Mouse (Mus musculus) heart, postnatal 0 days (tissue): ENCODE measurements around the gene Il17rd. TPM values are rescaled to one million over a fixed set of nuclear protein-coding genes. Genes with fewer than 3 reads are reported as not detected.
A peak's percentile ranks its signal among the peaks of the same experiment; 100 is the strongest.

Experiments used
- ATAC-seq: fragments of 200-750 bp; cut with Nextera tagmentation; 2 replicates; pipeline ENCODE4 v1.8.0; 2017; ENCODE audit warnings: low read depth, moderate number of reproducible peaks, moderate library complexity; ENCODE audit not compliant: insufficient read depth
- DNase-seq: peaks from one replicate; pipeline ENCODE4 v3.0.0-alpha.2; 2016; ENCODE audit warnings: low spot score
- H3K27ac ChIP-seq: fragments of 300-500 bp; sonication (generic); 2 replicates; pipeline ENCODE4 v1.5.1; 2014; ENCODE audit warnings: low read depth, mild to moderate bottlenecking
- H3K27me3 ChIP-seq: fragments of 300-500 bp; sonication (generic); 2 replicates; pipeline ENCODE4 v1.6.1; 2014; ENCODE audit warnings: low read length, mixed read lengths; ENCODE audit not compliant: control insufficient read depth, insufficient read depth
- H3K36me3 ChIP-seq: fragments of 300-500 bp; sonication (generic); replicated peaks from 2 replicates; pipeline ENCODE4 v1.6.1; 2014; ENCODE audit warnings: low read length, mixed read lengths; ENCODE audit not compliant: control insufficient read depth, insufficient read depth
- H3K4me1 ChIP-seq: fragments of 300-500 bp; sonication (generic); 2 replicates; pipeline ENCODE4 v1.6.1; 2014; ENCODE audit warnings: antibody characterized with exemption; ENCODE audit not compliant: control insufficient read depth, insufficient read depth
- H3K4me2 ChIP-seq: fragments of 300-500 bp; sonication (generic); 2 replicates; pipeline ENCODE4 v1.6.1; 2014; ENCODE audit warnings: low read depth, mild to moderate bottlenecking, low read length, moderate library complexity
- H3K4me3 ChIP-seq: fragments of 300-500 bp; sonication (generic); 2 replicates; pipeline ENCODE4 v1.5.1; 2014; ENCODE audit warnings: low read depth, low read length
- H3K9ac ChIP-seq: fragments of 300-500 bp; sonication (generic); replicated peaks from 2 replicates; pipeline ENCODE4 v1.6.1; 2014; ENCODE audit warnings: low read depth, low read length, mixed read lengths
- H3K9me3 ChIP-seq: fragments of 300-500 bp; sonication (generic); replicated peaks from 2 replicates; pipeline ENCODE4 v1.6.1; 2016; ENCODE audit warnings: low read length; ENCODE audit not compliant: control insufficient read depth
- CTCF ChIP-seq: IDR thresholded peaks from 2 replicates; pipeline ENCODE4 v1.5.1; 2016; ENCODE audit warnings: antibody characterized with exemption, control low read depth, low read depth
- EP300 ChIP-seq: IDR thresholded peaks from 2 replicates; pipeline ENCODE4 v1.6.1; 2016; ENCODE audit warnings: antibody characterized with exemption, low read depth
- WGBS: fragments of 180-500 bp; shearing (Covaris S2); extraction: QIAGEN DNeasy Blood & Tissue Kit; methylation state at CpG from one replicate; pipeline ENCODE4 v1.1.7; 2014; 5-methylcytosine and 5-hydroxymethylcytosine counted together
- polyA plus RNA-seq: library from polyadenylated mRNA; unstranded; fragments of >200 nt; fragmentation: Nextera tagmentation; extraction: Ambion mirVana; gene quantifications from 2 replicates; pipeline ENCODE4 v1.2.1, GENCODE M21; 2015
- total RNA-seq: library from RNA; depleted of rRNA; stranded (reverse); fragments of >200 nt; gene quantifications from 2 replicates; pipeline ENCODE4 v1.2.3, GENCODE M21; 2014; ENCODE audit warnings: low replicate concordance

The Il17rd gene
- total and polyA plus RNA-seq, 2 experiments from 2014 or later, result 0.63 to 4.2 TPM

DNA sequence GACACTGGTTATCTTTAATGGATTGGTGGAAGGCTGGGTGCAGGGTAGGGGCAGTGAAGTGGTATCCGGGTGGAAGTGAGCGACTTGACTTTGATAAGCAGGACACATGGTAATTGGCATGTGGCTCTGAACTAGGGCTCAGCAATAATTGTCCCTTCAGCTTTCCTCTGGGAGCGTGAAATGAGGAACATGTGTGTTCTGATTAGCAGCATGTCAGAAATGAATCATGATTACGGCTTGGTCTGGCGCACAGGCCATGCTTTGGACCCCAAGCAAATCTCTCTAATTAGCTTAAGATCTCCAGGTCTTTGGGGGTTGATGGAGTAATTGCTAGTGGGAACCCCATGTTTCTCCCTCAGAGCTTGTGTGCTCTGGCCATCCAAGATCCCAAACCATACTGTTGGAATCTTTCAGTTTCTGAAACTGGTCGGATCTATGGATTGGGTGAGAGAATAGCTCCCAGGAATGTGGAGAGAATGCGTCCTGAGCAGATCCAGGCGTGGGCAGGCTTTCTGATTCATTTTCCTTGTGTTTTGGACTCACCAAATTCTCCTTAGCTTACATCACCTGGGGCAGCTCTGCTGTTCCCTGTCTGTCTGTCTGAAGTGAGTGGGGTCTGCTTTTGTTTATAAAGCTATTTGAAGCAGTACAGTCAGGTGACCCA, 30.8 kb downstream of the Il17rd start:
- 45% methylated on average over 8 of the region's 8 CpGs for WGBS
- TF ChIP-seq CTCF (no peak), EP300 (no peak)
- Histone ChIP-seq H3K36me3 (no peaks in the 10 kb centered on the region), H3K4me3 (no peak overlapping the region), H3K27me3 (no peaks in the 10 kb centered on the region), H3K9me3 (no peaks in the 10 kb centered on the region), H3K9ac (no peak overlapping the region), H3K27ac (0 out of 2 replicates have a peak overlapping the region, but pooled peaks have one; percentile 16), H3K4me1 (peaks cover 36% of the 10 kb centered on the region), H3K4me2 (no peak overlapping the region)
- no peak for DNase-seq
- no peak for ATAC-seq

DNA sequence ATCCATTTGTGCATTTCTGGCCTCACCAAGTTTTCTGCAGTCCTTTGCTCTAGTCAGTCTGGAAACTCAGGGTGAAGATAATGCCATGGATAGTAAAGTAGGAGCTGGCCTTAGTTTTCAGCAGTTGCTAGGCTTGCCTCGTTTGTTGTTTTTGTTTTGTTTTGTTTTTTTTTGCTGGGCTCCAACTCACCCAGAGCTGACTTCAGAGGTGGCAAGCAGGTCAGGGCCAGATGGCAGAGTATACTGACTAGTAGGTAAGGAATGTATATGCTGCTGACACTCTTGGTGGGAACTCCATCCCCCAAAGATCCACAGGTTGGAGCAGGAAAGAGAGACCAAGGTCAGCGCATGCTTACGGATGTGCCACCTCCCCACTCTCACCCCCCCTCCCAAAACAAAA, 31.4 kb downstream of the Il17rd start:
- peaks cover 40% of the 10 kb centered on the region for H3K4me1 ChIP-seq
- ATAC-seq (no peak), DNase-seq (no peak)
- H3K27ac ChIP-seq, result 0 out of 2 replicates have a peak overlapping the region, but pooled peaks have one; percentile 16
- H3K4me3 ChIP-seq, result no peak overlapping the region
- H3K9ac ChIP-seq, result no peak overlapping the region
- H3K4me2 ChIP-seq, result no peak overlapping the region
- no peaks in the 10 kb centered on the region for H3K9me3 ChIP-seq
- H3K27me3 ChIP-seq, result no peaks in the 10 kb centered on the region
- TF ChIP-seq CTCF, result no peak
- no peak for TF ChIP-seq EP300
- no peaks in the 10 kb centered on the region for H3K36me3 ChIP-seq
- WGBS, result 39% methylated on average over 3 of the region's 3 CpGs

DNA sequence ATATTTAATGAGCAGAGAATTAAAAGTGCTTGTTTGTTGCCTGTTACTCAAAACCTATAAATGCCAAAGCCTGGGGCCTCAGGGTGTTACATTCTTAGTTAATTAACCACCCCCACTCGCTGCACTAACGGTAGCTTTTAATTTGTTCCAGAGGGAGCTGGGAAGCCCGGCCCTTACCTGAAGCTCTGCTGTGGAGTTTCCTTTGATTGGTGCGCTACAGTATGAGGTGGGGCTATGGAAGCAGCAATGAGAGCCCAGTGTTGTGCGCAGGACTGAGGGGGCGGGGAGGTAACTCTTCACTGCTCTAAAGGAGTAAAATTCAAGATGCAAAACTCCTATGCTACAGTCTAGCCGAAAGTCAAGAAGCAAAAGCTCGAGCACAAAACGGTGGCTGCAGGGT, 32.0 kb downstream of the Il17rd start:
- Histone ChIP-seq H3K9me3 (no peaks in the 10 kb centered on the region), H3K9ac (no peak overlapping the region), H3K4me1 (peaks cover 43% of the 10 kb centered on the region), H3K27me3 (no peaks in the 10 kb centered on the region), H3K36me3 (no peaks in the 10 kb centered on the region), H3K4me2 (no peak overlapping the region), H3K4me3 (no peak overlapping the region), H3K27ac (no peak overlapping the region)
- no peak for TF ChIP-seq CTCF
- 47% methylated on average over 9 of the region's 9 CpGs for WGBS
- DNase-seq (no peak), ATAC-seq (no peak)

DNA sequence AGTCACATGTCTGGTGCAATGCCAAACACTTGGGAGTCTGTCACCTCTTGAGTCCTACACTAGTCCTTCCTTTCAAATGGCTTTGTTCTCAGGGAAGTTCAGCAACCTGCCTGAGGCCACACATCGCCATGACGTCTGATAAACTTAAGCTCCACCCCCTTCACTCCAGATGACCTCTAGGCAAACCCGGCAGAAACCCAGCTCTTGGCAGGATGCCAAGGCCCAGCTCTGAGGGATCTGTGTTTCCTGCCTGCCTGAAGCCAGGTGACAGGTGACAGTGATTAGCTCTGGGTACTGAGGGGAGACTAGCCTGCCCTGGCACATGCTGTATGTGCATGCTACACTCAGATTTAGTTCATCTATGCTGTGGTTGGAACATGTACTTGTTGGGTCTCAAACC, 33.2 kb downstream of the Il17rd start:
- WGBS, result 13% methylated on average over 3 of the region's 3 CpGs
- Histone ChIP-seq H3K4me1 (peaks cover 46% of the 10 kb centered on the region), H3K36me3 (no peaks in the 10 kb centered on the region), H3K9ac (no peak overlapping the region), H3K27ac (no peak overlapping the region), H3K27me3 (no peaks in the 10 kb centered on the region), H3K9me3 (no peaks in the 10 kb centered on the region), H3K4me3 (no peak overlapping the region), H3K4me2 (no peak overlapping the region)
- peak; percentile 24; the same call in 1 of the 2 replicates for ATAC-seq
- TF ChIP-seq EP300, result no peak
- TF ChIP-seq CTCF, result no peak
- DNase-seq, result no peak

DNA sequence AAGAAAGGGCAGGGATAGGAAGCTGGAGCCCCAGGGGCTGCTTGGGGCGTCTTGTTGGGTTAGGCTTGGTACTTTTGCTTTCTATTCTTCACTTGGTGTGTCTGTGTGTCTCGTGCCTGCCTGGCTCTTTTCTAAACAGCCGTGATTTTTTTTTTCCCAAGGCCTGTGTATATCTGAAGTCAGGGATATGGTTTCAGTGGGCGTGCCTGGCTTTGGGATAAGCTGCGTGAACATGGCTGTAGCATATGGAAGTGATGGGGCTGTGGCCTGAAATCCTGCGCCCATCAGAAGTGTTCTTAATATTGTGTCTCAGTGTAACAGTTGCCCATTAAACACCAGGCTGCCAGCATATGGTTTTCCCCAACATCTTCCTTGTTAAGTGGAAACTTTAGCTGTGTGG, 36.3 kb downstream of the Il17rd start:
- ATAC-seq (no peak), DNase-seq (no peak)
- Histone ChIP-seq H3K4me3 (no peak overlapping the region), H3K9ac (no peak overlapping the region), H3K4me2 (no peak overlapping the region), H3K4me1 (peaks cover 43% of the 10 kb centered on the region), H3K27me3 (no peaks in the 10 kb centered on the region), H3K27ac (no peak overlapping the region), H3K36me3 (no peaks in the 10 kb centered on the region), H3K9me3 (no peaks in the 10 kb centered on the region)
- WGBS, result 68% methylated on average over 6 of the region's 6 CpGs
- no peak for TF ChIP-seq EP300
- TF ChIP-seq CTCF, result no peak

DNA sequence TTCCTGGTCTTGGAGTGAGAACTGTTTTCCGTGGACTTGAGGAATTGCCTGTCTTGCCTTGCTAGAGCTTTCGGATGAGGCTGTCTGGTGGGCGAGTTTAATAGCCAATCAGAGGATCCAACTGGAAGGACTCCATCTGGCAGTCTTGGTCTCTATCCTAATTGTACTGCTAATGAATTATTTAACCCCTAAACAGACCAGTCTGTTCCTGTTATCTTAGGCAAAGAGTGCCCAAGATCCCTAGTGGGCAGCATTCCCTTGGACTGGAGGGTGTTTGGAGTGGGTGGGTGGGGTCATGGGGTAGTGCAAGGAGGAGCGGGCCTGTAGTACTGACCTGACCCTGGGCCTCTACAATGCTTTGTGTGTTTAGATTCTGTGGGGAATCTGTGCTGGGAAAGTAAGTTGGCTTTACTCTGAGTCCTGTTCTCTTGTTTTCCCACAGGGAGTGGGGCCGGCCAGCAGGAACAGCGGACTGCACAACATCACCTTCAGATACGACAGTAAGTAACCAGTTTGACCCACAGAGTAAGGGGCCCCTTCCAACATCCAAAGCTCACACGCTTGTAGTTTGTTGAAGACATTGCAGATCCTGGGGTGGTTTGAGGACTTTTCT, 37.3 kb downstream of the Il17rd start:
- 61% methylated on average over 8 of the region's 8 CpGs for WGBS
- H3K4me1 ChIP-seq, result peaks cover 36% of the 10 kb centered on the region
- H3K4me2 ChIP-seq, result no peak overlapping the region
- no peaks in the 10 kb centered on the region for H3K27me3 ChIP-seq
- H3K4me3 ChIP-seq, result no peak overlapping the region
- H3K9me3 ChIP-seq, result no peaks in the 10 kb centered on the region
- peak overlapping the region; percentile 81 for H3K27ac ChIP-seq
- ATAC-seq (peak; percentile 22; the same call in 1 of the 2 replicates), DNase-seq (no peak)
- H3K36me3 ChIP-seq, result no peaks in the 10 kb centered on the region
- TF ChIP-seq EP300 (no peak), CTCF (no peak)
- no peak overlapping the region for H3K9ac ChIP-seq
